ENCODE assay signal across 8 mouse cellular contexts in genomic region chr7:96796033-96796741, GRCm38 (mm10).
A peak's percentile ranks its signal among the peaks of the same experiment; 100 is the strongest.
DNase-seq lines count a peak whose midpoint lies in the region; ATAC-seq lines count a peak whose summit lies in the region.

No protein-coding gene starts in this region.

- H3K27me3 ChIP-seq in liver, embryonic 11.5 days (replicated peaks; ENCODE audit: control insufficient read depth, insufficient read depth, low read length): 0 out of 2 replicates have a peak, but pooled peaks cover 2% of the 10 kb centered on the region
- peaks cover 63% of the 10 kb centered on the region for H3K27me3 ChIP-seq in forebrain, embryonic 10.5 days (ENCODE audit: poor library complexity, severe bottlenecking)
- H3K27me3 ChIP-seq in heart, embryonic 14.5 days (ENCODE audit: control insufficient read depth, insufficient read depth, low read length): no peaks in the 10 kb centered on the region
- peaks cover 9% of the 10 kb centered on the region for H3K27me3 ChIP-seq in liver, embryonic 13.5 days
- no peaks in the 10 kb centered on the region for H3K27me3 ChIP-seq in neural tube, embryonic 15.5 days (replicated peaks)

- WGBS in liver, embryonic 11.5 days: 63% methylated on average over 9 of the region's 9 CpGs
- WGBS in forebrain, embryonic 10.5 days: 56% methylated on average over 9 of the region's 9 CpGs
- 43% methylated on average over 9 of the region's 9 CpGs for WGBS in heart, embryonic 14.5 days
- 66% methylated on average over 9 of the region's 9 CpGs for WGBS in liver, embryonic 13.5 days (ENCODE audit: insufficient replicate concordance)
- WGBS in neural tube, embryonic 15.5 days: 37% methylated on average over 9 of the region's 9 CpGs

- no peaks in the 10 kb centered on the region for H3K9me3 ChIP-seq in liver, embryonic 11.5 days (ENCODE audit: control insufficient read depth, low read length)
- no peaks in the 10 kb centered on the region for H3K9me3 ChIP-seq in forebrain, embryonic 10.5 days
- H3K9me3 ChIP-seq in heart, embryonic 14.5 days (ENCODE audit: control insufficient read depth, low read length): no peaks in the 10 kb centered on the region
- no peaks in the 10 kb centered on the region for H3K9me3 ChIP-seq in liver, embryonic 13.5 days (replicated peaks)
- H3K9me3 ChIP-seq in neural tube, embryonic 15.5 days (replicated peaks): no peaks in the 10 kb centered on the region

- no peak overlapping the region for H3K4me3 ChIP-seq in liver, embryonic 11.5 days (ENCODE audit: low read depth, low read length)
- peak overlapping the region; percentile 27; the same call in 1 of the 2 replicates for H3K4me3 ChIP-seq in forebrain, embryonic 10.5 days
- no peak overlapping the region for H3K4me3 ChIP-seq in heart, embryonic 14.5 days (ENCODE audit: control insufficient read depth in 1 of 2, insufficient read depth in 1 of 2, low read depth in 1 of 2, low read length in 2 of 2)
- no peak overlapping the region for H3K4me3 ChIP-seq in liver, embryonic 13.5 days (replicated peaks)
- no peak overlapping the region for H3K4me3 ChIP-seq in neural tube, embryonic 15.5 days (replicated peaks)

- H3K4me1 ChIP-seq in liver, embryonic 11.5 days (replicated peaks; ENCODE audit: control insufficient read depth, insufficient read depth, low read length): no peaks in the 10 kb centered on the region; the same call in 1 of the 2 replicates
- H3K4me1 ChIP-seq in forebrain, embryonic 10.5 days: peaks cover 59% of the 10 kb centered on the region
- peaks cover 10 to 15% of the 10 kb centered on the region in 2 experiments; a peak in 2 of 4 replicates for H3K4me1 ChIP-seq in heart, embryonic 14.5 days (ENCODE audit: control insufficient read depth in 2 of 2, insufficient read depth in 2 of 2, low read length in 2 of 2)
- peaks cover 11% of the 10 kb centered on the region; the same call in 1 of the 2 replicates for H3K4me1 ChIP-seq in liver, embryonic 13.5 days (replicated peaks)
- H3K4me1 ChIP-seq in neural tube, embryonic 15.5 days: peaks cover 45% of the 10 kb centered on the region

- DNase-seq in liver: peak; percentile 47
- DNase-seq in liver, embryonic 11.5 days (ENCODE audit: low spot score): no peak
- no peak for DNase-seq in forebrain, embryonic 10.5 days (ENCODE audit: extremely low spot score, low spot score)
- peak; percentile 90 for DNase-seq in kidney, postnatal 14 days
- no peak for DNase-seq in liver, embryonic 13.5 days
- no peak for DNase-seq in spleen, adult 18-20 months

- no peaks in the 10 kb centered on the region for H3K36me3 ChIP-seq in liver, embryonic 11.5 days (ENCODE audit: control insufficient read depth, insufficient read depth, low read length)
- H3K36me3 ChIP-seq in forebrain, embryonic 10.5 days (replicated peaks): peaks cover 19% of the 10 kb centered on the region
- no peaks in the 10 kb centered on the region for H3K36me3 ChIP-seq in heart, embryonic 14.5 days (ENCODE audit: control insufficient read depth, insufficient read depth, low read length)
- no peaks in the 10 kb centered on the region for H3K36me3 ChIP-seq in liver, embryonic 13.5 days
- H3K36me3 ChIP-seq in neural tube, embryonic 15.5 days: no peaks in the 10 kb centered on the region

- H3K9ac ChIP-seq in liver, embryonic 11.5 days (ENCODE audit: low read depth, low read length): no peak overlapping the region
- H3K9ac ChIP-seq in heart, embryonic 14.5 days (ENCODE audit: low read length): no peak overlapping the region
- no peak overlapping the region for H3K9ac ChIP-seq in liver, embryonic 13.5 days
- no peak overlapping the region for H3K9ac ChIP-seq in neural tube, embryonic 15.5 days (replicated peaks)

- no peak for ATAC-seq in liver, embryonic 11.5 days (replicated peaks; ENCODE audit: low FRiP score)
- ATAC-seq in heart, embryonic 14.5 days (ENCODE audit: insufficient number of reproducible peaks, insufficient read depth, low FRiP score, low read depth): peak; percentile 65; the same call in 1 of the 2 replicates
- peak; percentile 63; the same call in 1 of the 2 replicates for ATAC-seq in liver, embryonic 13.5 days (ENCODE audit: low read depth)
- ATAC-seq in neural tube, embryonic 15.5 days (ENCODE audit: low FRiP score): peak; percentile 87

- H3K27ac ChIP-seq in liver, embryonic 11.5 days (ENCODE audit: low read depth, low read length): no peak overlapping the region
- H3K27ac ChIP-seq in forebrain, embryonic 10.5 days: peak overlapping the region; percentile 85
- H3K27ac ChIP-seq in heart, embryonic 14.5 days (replicated peaks in 1 of 2; ENCODE audit: control insufficient read depth in 1 of 2, insufficient read depth in 1 of 2, low read depth in 2 of 2, low read length in 2 of 2): peak overlapping the region; percentile 63 to 71
- H3K27ac ChIP-seq in liver, embryonic 13.5 days: no peak overlapping the region
- peak overlapping the region; percentile 82 for H3K27ac ChIP-seq in neural tube, embryonic 15.5 days (replicated peaks)

- no peak overlapping the region for H3K4me2 ChIP-seq in liver, embryonic 11.5 days
- no peak overlapping the region for H3K4me2 ChIP-seq in heart, embryonic 14.5 days (ENCODE audit: low read length)
- no peak overlapping the region for H3K4me2 ChIP-seq in liver, embryonic 13.5 days
- peak overlapping the region; percentile 31; the same call in 1 of the 2 replicates for H3K4me2 ChIP-seq in neural tube, embryonic 15.5 days

Comparison
In these comparisons a context has a peak if more than half of its experiments do, and no peak if none do; other contexts are left out.
1. DNase-seq: peak in liver (single experiment) and kidney, postnatal 14 days (single experiment); none in liver, embryonic 11.5 days (single experiment), forebrain, embryonic 10.5 days (single experiment), liver, embryonic 13.5 days (single experiment) and spleen, adult 18-20 months (0 of 2).
2. H3K27ac ChIP-seq: peak in forebrain, embryonic 10.5 days (single experiment), heart, embryonic 14.5 days (2 of 2) and neural tube, embryonic 15.5 days (single experiment); none in liver, embryonic 11.5 days (single experiment) and liver, embryonic 13.5 days (single experiment).